Mouse (Mus musculus): Measurements from ENCODE around the gene Bcl9.
A peak's percentile ranks its signal among the peaks of the same experiment; 100 is the strongest.

Bcl9 gene

DNA sequence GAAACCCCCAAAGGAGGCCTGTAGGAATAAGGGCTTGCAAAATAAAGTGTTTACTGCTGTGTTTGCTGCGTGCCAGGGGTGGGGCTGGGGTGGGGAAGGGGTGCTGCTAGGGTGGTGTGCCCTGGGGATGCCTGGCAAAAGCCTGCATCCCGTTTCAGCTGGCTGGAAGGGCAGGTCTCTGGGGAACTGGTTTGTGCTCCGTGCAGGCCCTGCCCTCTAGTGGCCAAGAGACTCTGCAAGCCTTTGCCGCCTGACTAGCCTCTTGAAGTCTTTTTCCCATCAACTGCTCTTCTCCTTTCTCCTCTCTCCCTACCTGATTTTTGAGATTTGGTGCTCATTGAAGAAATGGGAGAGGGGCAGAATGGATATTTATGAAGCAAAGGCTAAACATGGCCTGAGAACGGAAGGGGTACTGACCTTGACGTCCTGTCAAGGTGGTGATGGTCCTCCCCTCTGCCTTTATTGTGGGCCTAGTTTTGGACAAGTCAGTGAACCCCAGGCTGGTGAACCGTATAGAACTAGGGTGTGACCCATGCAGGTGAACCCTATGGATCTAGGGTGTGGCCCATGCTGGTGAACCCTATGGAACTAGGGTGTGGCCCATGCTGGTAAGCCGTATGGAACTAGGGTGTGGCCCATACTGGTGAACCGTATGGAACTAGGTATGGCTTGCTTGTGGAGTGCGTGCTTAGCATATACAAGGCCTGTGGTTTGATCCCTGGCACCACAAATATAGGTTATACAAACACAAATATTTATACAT lies 112.4 kb downstream of the Bcl9 start:
- ATAC-seq (ENCODE audit: insufficient number of reproducible peaks, low FRiP score, low TSS enrichment): peak; percentile 57

DNA sequence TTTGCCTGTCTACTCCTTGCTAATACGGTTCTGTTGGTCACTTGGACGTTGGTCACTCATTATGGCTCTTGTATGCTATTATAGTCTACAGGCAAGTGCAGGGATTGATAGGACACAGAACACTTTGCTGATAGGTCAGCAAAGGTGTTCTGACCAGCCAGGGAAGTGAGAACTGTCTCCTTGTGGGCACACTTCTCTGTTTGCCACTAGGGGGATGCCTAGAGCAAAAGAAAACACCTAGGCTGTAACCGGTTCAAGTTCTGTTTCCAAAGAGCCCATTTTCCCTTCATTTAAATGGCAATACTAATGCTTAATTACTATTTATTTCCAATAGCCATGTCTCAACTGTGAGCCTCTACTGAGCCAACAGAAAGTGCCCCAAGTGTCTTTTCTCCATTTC lies 113.9 kb downstream of the Bcl9 start:
- ATAC-seq (ENCODE audit: insufficient number of reproducible peaks, low FRiP score, low TSS enrichment): no peak

DNA sequence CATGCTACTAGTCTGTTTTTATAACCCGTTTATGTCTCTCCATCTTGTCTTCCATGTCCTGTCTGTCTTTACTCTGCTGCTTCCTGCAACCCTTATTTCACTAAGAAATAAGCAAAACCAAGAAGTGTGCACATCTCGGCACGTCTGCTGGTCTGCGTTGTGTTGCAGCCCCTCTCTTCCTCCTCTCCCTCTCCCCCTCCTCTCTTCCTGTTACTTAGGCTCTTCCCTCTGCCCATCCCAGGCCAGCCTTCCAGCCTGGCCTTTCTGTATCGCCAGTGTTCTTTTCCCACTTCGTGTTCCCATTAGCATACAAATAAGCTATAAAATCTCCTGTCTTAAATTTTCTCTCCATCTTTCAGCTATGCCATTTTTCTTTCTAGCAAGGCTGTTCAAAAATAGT lies 117.2 kb downstream of the Bcl9 start:
- no peak for ATAC-seq (ENCODE audit: insufficient number of reproducible peaks, low FRiP score, low TSS enrichment)

DNA sequence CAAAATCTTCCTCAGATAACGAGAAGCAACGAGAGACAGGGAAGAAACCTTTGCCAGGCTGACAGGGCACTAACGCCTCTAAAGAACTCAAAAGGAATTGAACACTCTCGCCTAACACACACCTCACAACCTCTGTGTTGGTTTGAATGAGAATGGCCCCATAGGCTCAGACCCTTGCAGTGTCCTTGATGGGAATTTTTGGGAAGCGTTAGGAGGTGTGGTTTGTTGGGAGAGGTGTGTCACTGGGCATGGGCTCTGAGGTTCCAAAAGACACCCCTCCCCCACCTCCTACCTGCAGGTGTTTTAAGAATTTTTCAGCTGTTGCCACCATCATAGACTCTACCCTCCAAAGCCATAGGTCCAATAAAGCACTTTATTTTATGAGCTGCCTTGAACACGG lies 118.8 kb downstream of the Bcl9 start:
- ATAC-seq (ENCODE audit: insufficient number of reproducible peaks, low FRiP score, low TSS enrichment): no peak

DNA sequence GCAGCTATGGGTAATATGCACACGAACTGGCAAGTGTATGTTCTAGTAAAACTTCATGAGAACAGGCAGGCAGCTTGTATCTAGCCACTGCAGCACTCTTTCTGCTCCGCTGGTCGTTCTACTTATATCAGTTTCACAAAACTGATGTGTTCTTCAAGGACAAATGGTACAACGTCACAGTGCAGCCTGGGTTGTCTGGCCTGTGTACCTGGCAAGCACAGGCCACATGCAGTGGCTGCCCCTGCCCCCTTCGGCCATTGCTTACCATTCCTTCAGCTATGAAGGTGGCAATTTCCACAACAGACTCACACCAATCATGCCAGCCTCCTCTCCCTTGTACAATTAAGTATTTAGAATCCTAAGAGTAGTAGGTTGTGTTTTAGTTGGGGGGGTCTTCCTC lies 125.1 kb downstream of the Bcl9 start:
- ATAC-seq (ENCODE audit: insufficient number of reproducible peaks, low FRiP score, low TSS enrichment): no peak

DNA sequence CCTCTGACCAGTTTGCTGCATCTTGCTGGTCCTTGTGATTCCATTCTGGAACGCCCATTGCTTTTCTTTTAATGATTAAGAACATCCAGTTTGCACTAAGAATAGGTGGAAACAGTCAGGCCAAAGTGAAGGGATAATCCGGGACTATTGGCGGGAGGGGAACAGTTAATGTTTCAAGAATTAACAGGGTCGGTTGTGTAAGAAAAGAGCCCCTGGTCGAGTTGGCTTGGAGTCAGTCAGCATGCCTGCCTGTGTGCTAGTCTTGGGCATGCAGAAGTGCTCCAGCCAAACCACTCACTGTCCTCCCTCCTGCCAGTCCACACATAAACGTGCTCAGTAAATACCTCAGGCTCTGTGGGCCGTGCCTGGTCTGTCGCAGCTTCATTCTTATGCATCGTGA lies 125.5 kb downstream of the Bcl9 start:
- no peak for ATAC-seq (ENCODE audit: insufficient number of reproducible peaks, low FRiP score, low TSS enrichment)

DNA sequence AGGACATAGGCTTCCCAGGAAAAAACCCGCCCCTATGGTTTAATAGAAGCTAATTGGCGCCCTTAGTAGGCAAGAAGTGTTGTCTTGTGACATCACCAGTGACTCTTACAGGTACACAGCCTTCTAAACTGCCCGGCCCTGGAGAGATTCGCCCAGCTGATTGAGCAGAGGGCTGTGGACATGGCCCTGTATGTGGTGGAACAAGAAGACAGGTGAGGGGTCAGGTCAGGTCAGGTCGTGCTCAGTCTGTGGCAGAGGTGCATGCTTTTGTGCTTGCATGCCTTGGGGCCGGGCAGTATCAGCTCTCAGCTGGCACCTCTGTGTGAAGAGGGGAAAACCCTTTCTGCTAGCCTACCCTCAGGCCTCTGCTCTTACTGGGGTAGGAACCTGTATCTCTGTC lies 126.2 kb downstream of the Bcl9 start:
- no peak for ATAC-seq (ENCODE audit: insufficient number of reproducible peaks, low FRiP score, low TSS enrichment)

DNA sequence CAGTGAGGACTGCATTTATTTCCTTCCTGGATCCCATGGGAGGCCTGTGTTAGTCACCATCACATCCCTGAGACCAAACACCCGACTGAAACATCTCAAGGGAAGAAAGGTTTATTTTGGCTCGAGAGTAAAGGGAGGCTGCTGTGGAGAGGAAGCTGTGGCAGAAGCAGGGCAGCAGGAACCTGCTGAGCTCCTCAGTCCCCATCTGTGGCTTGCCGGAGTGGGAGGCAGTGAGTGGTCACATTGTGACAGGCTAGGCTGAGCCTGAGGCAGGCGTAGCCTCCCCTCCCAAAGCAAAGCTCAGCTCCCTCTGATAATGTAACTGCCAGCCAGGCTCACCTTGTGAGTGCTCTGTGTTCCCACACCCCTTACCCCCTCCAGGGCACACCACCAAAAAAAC lies 130.6 kb downstream of the Bcl9 start:
- no peak for ATAC-seq (ENCODE audit: insufficient number of reproducible peaks, low FRiP score, low TSS enrichment)

DNA sequence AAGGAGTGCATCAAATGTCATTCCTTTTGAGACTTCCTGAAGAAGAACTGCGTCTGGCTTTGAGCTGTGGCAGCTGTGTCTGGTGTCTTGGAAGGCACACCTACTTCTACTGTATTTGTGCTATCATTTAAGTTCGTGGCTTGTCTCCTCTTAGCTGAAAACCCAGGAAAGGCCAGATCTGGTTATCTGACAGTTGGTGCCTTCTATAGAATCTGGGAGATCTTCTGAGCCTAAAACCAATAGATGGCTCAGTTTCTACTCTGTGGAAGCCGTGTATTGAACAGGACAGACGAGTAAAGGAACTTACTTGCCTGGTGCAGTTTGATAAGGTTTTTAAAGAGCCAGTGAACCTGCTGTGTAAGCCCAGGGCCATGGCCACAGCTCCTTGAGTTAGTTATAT lies 133.2 kb downstream of the Bcl9 start:
- no peak for ATAC-seq (ENCODE audit: insufficient number of reproducible peaks, low FRiP score, low TSS enrichment)

DNA sequence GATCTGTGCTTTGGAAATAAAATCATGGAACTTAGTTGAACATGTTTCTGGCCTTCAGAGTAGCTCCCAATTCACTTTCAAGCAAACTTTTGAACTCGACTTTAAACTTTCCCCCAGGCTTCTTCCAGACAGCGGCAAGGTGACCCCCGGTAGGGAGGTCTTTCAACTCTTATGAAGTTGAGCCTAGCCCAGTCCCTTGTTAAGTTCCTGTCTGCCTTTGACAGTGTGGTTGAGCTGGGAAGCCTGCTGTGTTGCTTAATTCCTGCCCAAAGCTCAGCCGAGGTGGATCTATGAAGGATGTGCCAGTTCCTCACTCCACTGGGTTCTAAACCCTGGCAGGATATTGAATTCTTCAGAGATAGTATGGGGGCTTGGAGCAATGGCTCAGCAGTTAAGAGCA lies 135.9 kb downstream of the Bcl9 start:
- no peak for ATAC-seq (ENCODE audit: insufficient number of reproducible peaks, low FRiP score, low TSS enrichment)

DNA sequence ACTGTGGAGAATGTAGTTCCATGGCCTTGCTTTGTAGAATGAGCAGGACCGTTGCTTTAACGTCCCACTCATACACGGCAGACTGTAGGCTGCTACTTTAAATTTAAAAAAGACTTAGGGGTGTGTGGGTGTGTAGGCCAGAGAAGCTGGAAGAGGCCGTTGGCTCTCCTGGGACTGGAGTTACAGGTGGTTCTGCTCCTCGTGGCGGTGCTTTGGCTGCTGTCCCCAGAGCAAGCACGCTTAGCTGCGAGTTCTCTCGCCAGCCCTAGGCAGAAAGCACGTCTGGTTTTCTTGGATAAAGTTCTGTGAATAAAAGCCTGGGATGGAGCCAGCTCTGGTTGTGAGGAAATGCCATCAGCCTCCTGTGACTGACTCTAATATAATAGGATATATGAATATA lies 136.8 kb downstream of the Bcl9 start:
- ATAC-seq (ENCODE audit: insufficient number of reproducible peaks, low FRiP score, low TSS enrichment): no peak

DNA sequence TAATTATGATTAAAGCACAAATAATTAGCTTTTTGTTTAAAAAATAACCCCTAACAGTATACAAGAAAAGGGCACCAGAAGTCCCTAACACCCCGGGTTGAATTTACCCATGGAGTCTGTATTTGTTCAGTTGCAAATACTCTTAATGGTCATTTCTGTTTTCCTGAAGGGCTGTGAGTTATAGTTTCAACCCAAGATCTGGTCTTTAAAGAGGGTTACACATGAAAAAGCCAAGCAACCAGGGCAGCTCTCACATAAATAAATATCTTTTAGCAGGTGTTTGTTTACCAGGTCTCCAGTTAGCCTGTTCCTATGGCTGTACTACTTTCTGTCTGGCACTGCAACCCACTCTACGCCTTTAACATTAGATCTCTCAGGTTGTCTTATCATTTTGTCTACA lies 137.7 kb downstream of the Bcl9 start:
- no peak for ATAC-seq (ENCODE audit: insufficient number of reproducible peaks, low FRiP score, low TSS enrichment)

DNA sequence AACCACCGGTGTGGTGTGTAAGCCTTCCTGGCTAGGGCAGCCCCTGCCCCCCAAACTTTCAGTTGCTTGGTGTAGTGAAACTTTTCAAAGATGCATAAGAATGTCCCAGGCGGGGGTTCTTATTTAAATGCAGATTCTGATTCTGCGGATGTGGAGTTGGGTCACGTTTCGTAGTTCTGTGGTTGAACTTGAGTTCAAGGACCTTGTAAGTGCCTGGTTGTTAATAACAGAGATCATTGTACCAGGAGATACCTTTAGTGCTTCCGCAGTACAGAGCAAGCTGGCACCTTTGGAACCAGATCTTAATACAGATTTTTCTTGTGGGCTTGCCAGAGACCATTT lies 138.2 kb downstream of the Bcl9 start:
- no peak for ATAC-seq (ENCODE audit: insufficient number of reproducible peaks, low FRiP score, low TSS enrichment)

DNA sequence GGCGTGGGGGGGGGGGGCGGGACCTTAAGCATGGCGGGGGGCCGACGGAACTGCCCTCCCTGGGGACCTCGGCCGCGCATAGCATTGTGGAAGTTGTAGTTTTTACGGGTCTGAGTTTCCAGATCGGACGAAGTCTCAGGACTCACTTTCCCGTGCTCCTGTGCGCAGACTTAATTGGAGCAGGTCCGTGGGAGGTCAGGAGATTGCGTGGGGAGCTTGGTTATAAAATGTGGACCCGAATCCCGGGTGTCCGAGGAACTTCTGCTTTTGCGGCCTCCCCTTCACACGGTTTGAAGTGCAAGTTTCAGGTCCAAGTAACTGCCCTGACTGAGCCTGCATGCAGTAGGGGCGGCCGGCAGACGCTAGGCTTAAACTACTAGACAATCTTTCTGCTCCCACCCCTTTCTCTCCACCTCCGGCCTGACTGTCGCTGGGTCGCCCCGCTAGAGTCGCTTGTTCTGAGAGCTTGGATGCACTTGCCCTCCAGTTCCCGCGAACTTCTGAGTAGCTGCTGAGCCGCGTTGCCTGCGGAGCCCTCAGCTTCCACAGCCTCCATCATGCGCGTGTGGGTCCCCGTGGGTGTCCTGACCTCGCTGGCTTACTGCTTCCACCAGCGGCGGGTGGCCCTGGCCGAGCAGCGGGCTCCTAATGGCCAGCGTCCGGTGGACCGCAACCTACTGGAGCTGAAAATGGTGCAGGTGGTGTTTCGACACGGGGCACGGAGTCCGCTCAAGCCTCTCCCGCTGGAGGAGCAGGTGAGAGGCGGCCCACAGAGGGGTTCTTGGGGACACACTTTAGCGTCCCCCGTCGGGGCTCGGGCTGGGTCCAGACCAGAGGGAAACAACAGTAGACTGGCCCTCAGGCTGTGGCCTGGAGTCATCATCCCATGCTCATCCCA lies 138.9 kb downstream of the Bcl9 start, which contains the start of gene Acp6:
Acp6 (plus strand) TSS at position 167 of the 898 bp plus-strand sequence.
- ATAC-seq (ENCODE audit: insufficient number of reproducible peaks, low FRiP score, low TSS enrichment): peak; percentile 93

DNA sequence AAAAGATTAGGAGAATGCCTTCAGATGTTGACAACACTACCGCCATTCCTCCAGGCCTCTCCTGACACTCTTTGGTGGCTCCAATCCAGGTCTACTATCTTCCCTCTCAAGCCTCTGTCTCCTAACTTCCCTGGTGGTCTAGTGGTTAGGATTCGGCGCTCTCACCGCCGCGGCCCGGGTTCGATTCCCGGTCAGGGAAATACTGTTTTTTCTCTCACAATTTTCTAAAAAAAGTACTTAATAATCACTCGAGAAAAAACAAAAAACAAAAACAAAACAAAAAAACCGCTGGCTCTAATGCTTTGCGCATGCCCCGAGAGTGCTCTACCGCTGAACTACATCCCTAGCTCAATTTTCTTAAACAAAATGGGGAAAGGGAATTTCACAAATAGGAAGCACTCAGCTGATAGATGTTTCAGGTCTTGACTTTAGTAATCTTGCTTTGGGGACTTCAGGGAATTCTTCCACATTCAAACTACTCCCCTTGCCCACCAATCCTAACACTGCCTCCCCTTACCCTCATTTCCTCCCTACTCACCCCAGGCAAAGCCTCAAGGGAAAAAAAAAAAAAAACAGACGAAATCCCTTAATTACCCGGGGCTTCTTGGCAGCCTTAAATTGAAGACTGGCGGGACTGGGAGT lies 139.6 kb downstream of the Bcl9 start:
- no peak; the same call in 1 of the 2 replicates for ATAC-seq (ENCODE audit: insufficient number of reproducible peaks, low FRiP score, low TSS enrichment)

DNA sequence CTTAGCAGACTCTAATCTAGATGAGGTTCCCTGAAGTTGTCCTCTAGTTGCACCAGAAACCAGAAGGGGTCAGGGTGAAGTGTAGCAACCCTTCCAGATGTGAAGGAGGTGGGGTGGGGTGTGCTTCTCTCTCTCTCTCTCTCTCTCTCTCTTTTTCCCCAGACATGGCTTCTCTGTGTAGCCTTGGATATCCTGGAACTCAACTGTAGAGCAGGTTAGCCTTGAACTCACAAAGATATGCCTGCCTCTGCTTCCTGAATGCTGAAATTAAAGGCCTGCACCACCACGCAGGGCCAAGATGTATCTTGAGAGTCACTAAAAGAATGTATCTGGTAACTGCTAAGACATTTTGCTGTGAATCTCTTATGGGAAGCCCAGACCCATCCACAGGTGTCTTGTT lies 140.4 kb downstream of the Bcl9 start:
- ATAC-seq (ENCODE audit: insufficient number of reproducible peaks, low FRiP score, low TSS enrichment): no peak

DNA sequence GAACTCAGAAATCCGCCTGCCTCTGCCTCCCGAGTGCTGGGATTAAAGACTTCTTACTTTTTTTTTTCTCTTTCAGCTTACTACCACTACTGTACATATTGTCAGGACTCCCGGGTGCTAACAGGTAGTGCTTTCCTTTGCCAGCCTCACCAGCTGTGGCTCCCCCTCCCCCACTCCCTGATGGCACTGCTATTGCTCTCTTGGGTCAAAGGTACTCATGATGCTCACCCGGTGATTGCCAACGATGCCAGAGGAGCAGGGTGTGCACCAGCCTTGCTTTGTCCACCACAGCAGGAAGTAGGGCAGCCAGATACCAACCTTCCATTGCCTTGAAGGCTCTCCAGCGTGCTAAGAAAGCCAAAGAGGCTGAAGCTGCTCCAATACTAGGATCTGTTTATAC lies 141.3 kb downstream of the Bcl9 start:
- no peak for ATAC-seq (ENCODE audit: insufficient number of reproducible peaks, low FRiP score, low TSS enrichment)
